Mouse (Mus musculus) CD4-positive, CD25-positive, alpha-beta regulatory T cell, adult 2 months (primary cell): ENCODE measurements around the gene Atf6.

Source experiments
- DNase-seq: peaks from one replicate; pipeline ENCODE4 v3.0.0-alpha.2; 2012; ENCODE audit warnings: low read depth, low spot score

Atf6 gene

GRCm38 (mm10) chr1:170773506-170773905 is 94.1 kb downstream of the Atf6 start:
- DNase-seq, result no peak

GRCm38 (mm10) chr1:170771437-170772003 is 96.1 kb downstream of the Atf6 start:
- DNase-seq, result no peak

GRCm38 (mm10) chr1:170770691-170771090 is 96.9 kb downstream of the Atf6 start:
- DNase-seq, result no peak

GRCm38 (mm10) chr1:170766997-170767396 is 100.6 kb downstream of the Atf6 start:
- no peak for DNase-seq

- no peak for DNase-seq
Measured at GRCm38 (mm10) chr1:170764798-170765197, 102.8 kb downstream of the Atf6 start.

- DNase-seq, result no peak
Measured at GRCm38 (mm10) chr1:170761634-170762033, 105.9 kb downstream of the Atf6 start.

GRCm38 (mm10) chr1:170753597-170753996 is 114.0 kb downstream of the Atf6 start:
- DNase-seq, result no peak

GRCm38 (mm10) chr1:170751797-170752196 is 115.8 kb downstream of the Atf6 start:
- no peak for DNase-seq

- no peak for DNase-seq
Measured at GRCm38 (mm10) chr1:170746523-170746922, 121.0 kb downstream of the Atf6 start.

GRCm38 (mm10) chr1:170741497-170742246 is 125.9 kb downstream of the Atf6 start:
- DNase-seq, result no peak

- DNase-seq, result no peak
Measured at GRCm38 (mm10) chr1:170734866-170735265, 132.7 kb downstream of the Atf6 start.

- DNase-seq, result no peak
Measured at GRCm38 (mm10) chr1:170732596-170732890, 135.0 kb downstream of the Atf6 start.

GRCm38 (mm10) chr1:170731865-170732595 is 135.5 kb downstream of the Atf6 start:
- DNase-seq, result no peak

GRCm38 (mm10) chr1:170729267-170729962 is 138.2 kb downstream of the Atf6 start:
- DNase-seq, result peak; percentile 54

- DNase-seq, result no peak
Measured at GRCm38 (mm10) chr1:170728524-170728923, 139.0 kb downstream of the Atf6 start.

GRCm38 (mm10) chr1:170721560-170721959 is 146.0 kb downstream of the Atf6 start:
- DNase-seq, result no peak

- DNase-seq, result no peak
Measured at GRCm38 (mm10) chr1:170718133-170718810, 149.3 kb downstream of the Atf6 start.

GRCm38 (mm10) chr1:170717241-170717828 is 150.2 kb downstream of the Atf6 start:
- DNase-seq, result no peak

- no peak for DNase-seq
Measured at GRCm38 (mm10) chr1:170711731-170712130, 155.8 kb downstream of the Atf6 start.

GRCm38 (mm10) chr1:170709969-170710368 is 157.6 kb downstream of the Atf6 start:
- no peak for DNase-seq

- peak; percentile 38 for DNase-seq
Measured at GRCm38 (mm10) chr1:170709481-170709880, 158.1 kb downstream of the Atf6 start.
